Mouse (Mus musculus) E14TG2a.4 (cell line): ENCODE data around the gene Adamts16.
A peak's percentile ranks its signal among the peaks of the same experiment; 100 is the strongest.
"Not testable (repeated sequence)": the region's sequence is repeated elsewhere in the genome, so short reads cannot be mapped to it uniquely, and the experiment has no call there.

Source experiments
- H3K27me3 ChIP-seq: 2 replicates; pipeline ENCODE4 v1.6.1; 2014; ENCODE audit warnings: low read length, control low read depth; ENCODE audit not compliant: insufficient read depth
- H3K36me3 ChIP-seq: 2 replicates; pipeline ENCODE4 v1.6.1; 2014; ENCODE audit warnings: low read length, control low read depth; ENCODE audit not compliant: insufficient read depth
- H3K4me1 ChIP-seq: replicated peaks from 2 replicates; pipeline ENCODE4 v1.6.1; 2014; ENCODE audit warnings: low read depth, low read length, control low read depth
- H3K4me3 ChIP-seq: replicated peaks from 2 replicates; pipeline ENCODE4 v1.5.1; 2014; ENCODE audit warnings: mild to moderate bottlenecking, low read length
- H3K9me3 ChIP-seq: 2 replicates; pipeline ENCODE4 v1.6.1; 2014; ENCODE audit warnings: low read length, control low read depth
- CTCF ChIP-seq: conservative IDR thresholded peaks from 2 replicates; pipeline ENCODE4 v1.5.1; 2014; ENCODE audit warnings: low read length
- NANOG ChIP-seq: IDR thresholded peaks from 2 replicates; pipeline ENCODE4 v1.6.1; 2014; ENCODE audit warnings: borderline replicate concordance, low read length, mixed read lengths
- POU5F1 ChIP-seq: IDR thresholded peaks from 2 replicates; pipeline ENCODE4 v1.6.1; 2014; ENCODE audit warnings: low read length, borderline replicate concordance

The Adamts16 gene

DNA sequence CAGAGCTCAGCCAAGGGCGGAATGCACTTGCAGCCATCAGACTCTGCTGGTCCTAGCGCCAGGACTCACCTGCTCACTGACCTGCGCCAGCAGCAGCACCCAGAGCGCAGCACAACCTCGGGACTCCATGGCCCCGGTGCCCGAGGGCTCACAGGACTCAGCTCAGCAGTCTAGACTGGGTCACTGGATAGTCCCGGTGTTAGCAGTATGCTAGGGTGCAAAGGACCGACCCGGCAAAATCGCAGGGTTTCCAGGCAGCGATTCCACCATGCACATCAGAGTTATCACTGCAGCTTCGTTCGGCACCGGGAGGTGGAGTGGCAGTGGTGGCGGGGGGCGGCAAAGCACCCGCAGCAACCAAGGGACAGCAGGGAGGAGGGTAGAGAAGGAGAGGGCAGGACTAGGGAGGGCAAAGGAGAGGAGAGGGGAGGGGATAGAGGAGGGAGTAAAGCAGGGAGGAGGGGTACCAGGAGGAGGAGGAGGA, at the start of gene Adamts16:
TSS of gene Adamts16 (minus strand) at position 391 of the 484 bp plus-strand sequence.
- H3K27me3 ChIP-seq: peaks cover 31% of the 10 kb centered on the region
- H3K9me3 ChIP-seq: no peaks in the 10 kb centered on the region
- H3K4me3 ChIP-seq: peak within 1 kb of the TSS; percentile 70
- peaks cover 9% of the 10 kb centered on the region; the same call in 1 of the 2 replicates for H3K4me1 ChIP-seq
- H3K36me3 ChIP-seq: no peaks in the 10 kb centered on the region
- TF ChIP-seq CTCF (no peak), POU5F1 (no peak), NANOG (no peak)

DNA sequence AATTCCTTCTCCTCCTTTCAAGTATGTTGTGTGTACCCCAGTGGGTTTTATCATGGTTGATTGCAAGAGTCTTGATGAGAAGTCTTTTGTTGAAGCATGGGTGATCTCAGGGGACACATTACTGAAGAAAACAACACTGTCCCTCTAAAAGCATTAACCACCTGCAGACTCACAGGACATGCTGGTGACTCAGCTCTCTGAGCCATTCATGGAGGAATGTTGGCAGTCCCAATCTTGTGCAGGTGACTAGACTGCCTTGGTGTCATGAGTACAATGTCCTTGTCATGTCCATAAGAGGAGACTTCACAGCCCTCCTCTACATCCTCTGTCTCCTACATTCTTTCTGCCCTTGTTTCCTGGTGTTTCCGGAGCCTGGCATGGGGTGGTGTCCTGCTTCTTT, 45.5 kb upstream of the Adamts16 start:
- Histone ChIP-seq H3K9me3 (no peaks in the 10 kb centered on the region), H3K4me3 (no peak overlapping the region), H3K4me1 (no peaks in the 10 kb centered on the region), H3K36me3 (no peaks in the 10 kb centered on the region), H3K27me3 (no peaks in the 10 kb centered on the region; the same call in 1 of the 2 replicates)
- TF ChIP-seq POU5F1: no peak
- no peak for TF ChIP-seq CTCF
- no peak for TF ChIP-seq NANOG

DNA sequence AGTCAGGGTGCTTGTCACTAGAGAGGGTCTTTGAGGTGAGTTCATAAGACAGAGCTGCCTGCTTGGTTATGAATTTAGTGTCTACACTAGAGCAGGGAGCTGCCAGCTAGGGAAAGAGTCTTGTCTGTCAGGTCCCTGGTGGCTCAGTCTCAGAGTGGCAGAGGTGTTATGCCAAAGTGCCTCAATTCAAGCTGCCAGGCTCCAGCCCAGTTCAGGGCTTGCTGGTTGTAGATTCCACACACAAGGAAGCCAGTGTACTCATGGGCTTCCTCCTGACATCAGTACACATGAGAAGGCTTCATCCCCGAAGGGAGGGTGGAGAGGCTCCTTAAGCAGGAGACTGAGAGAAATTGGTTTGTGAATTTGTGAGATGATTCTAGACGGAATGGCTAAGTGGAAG, 43.4 kb upstream of the Adamts16 start:
- TF ChIP-seq POU5F1: no peak
- TF ChIP-seq CTCF: no peak
- TF ChIP-seq NANOG: no peak
- Histone ChIP-seq H3K36me3 (no peaks in the 10 kb centered on the region), H3K27me3 (no peaks in the 10 kb centered on the region; the same call in 1 of the 2 replicates), H3K4me1 (0 out of 2 replicates have a peak, but pooled peaks cover under 1% of the 10 kb centered on the region), H3K4me3 (no peak overlapping the region), H3K9me3 (no peaks in the 10 kb centered on the region)

DNA sequence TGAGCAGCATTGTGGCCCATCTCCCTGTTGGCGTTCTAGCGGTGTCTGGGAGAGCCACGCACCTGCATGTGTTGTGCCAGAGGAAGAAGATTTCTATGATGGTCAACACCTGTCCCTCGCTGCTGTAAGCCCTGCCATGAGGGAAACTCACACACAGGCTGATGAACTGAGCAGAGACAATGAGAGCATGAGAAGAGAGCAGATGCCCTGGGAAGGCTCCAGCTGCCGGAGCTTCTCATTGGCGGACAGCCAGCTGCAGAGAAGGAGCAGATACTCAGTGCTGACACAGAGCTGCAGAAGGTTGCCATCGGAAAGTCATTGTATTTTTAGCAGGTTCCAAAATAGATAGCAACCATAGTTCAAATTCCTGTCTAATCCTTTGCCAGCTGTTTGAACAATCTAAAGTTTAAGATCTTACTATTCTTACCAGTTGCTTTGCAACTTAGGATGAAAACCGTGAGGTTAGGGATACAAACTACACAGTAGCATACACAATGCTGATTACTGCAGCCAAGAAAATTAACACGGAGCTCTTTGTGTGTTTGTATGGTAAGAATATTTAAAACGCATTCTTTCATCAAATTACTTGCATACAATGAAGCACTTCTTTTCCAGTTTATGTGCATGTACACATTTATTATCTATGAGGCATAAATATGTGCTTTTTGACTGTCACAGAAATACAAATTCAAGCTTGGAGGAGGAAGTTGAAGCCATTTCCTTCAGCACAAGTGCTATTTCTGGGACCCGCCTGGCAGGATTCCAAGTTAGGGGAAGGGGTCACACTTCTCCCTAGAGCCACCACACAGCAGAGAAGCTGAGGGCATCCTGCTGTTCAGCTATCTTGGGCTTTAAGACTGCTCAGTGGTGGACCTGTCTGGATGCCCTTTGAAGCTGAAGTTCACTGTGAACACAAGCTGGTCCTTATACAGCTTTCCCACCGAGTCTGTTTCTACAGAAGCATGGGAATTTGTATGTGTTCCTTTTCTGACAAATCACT, 42.6 kb upstream of the Adamts16 start:
- TF ChIP-seq CTCF: no peak
- TF ChIP-seq NANOG: no peak
- TF ChIP-seq POU5F1: no peak
- Histone ChIP-seq H3K36me3 (no peaks in the 10 kb centered on the region), H3K27me3 (no peaks in the 10 kb centered on the region; the same call in 1 of the 2 replicates), H3K4me3 (no peak overlapping the region), H3K9me3 (no peaks in the 10 kb centered on the region), H3K4me1 (peaks cover 8% of the 10 kb centered on the region)

DNA sequence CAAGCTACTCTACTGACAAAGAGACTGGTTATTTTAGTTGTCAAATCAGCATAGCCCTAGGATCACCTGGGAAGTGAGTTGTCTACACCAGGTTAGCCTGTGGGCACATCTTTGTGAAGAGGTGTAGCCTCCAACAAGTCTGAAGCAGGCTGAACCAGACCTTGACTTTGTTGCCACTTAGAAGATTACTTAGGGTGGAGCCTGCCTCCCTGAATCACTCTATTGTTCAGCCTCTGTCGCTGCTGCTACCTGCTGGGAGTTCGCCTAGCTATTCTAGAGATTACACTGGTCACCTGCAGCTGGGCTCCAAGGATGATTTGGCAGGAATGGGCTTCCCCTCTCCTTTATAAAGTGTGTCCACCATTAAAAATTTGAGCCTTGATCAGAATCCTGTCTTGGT, 38.4 kb upstream of the Adamts16 start:
- H3K9me3 ChIP-seq: peaks cover 15% of the 10 kb centered on the region
- H3K4me1 ChIP-seq, H3K27me3 ChIP-seq, H3K36me3 ChIP-seq, H3K4me3 ChIP-seq: not testable (repeated sequence)

DNA sequence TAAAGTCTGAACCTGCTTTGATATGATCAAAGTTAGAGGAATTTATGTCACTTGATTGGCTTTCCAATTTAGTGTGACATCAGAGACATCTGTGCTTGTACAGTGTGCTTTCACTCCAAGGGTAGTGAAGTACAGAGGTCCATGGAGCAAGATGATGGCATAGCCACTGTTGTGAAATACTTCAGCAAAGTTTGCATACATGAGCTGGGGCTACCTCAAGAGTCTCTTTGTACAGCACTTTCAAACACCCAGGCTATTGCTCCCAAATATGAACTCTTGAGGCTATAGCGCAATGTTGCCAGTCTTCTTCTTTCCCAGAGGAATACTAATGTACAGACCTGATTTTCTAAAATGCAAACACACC, 35.9 kb upstream of the Adamts16 start:
- TF ChIP-seq NANOG: no peak
- TF ChIP-seq POU5F1: no peak
- no peak for TF ChIP-seq CTCF
- peaks cover 8% of the 10 kb centered on the region for H3K4me1 ChIP-seq
- H3K36me3 ChIP-seq: no peaks in the 10 kb centered on the region
- H3K27me3 ChIP-seq: peaks cover 11% of the 10 kb centered on the region; the same call in 1 of the 2 replicates
- no peak overlapping the region for H3K4me3 ChIP-seq
- H3K9me3 ChIP-seq: peaks cover 24% of the 10 kb centered on the region

DNA sequence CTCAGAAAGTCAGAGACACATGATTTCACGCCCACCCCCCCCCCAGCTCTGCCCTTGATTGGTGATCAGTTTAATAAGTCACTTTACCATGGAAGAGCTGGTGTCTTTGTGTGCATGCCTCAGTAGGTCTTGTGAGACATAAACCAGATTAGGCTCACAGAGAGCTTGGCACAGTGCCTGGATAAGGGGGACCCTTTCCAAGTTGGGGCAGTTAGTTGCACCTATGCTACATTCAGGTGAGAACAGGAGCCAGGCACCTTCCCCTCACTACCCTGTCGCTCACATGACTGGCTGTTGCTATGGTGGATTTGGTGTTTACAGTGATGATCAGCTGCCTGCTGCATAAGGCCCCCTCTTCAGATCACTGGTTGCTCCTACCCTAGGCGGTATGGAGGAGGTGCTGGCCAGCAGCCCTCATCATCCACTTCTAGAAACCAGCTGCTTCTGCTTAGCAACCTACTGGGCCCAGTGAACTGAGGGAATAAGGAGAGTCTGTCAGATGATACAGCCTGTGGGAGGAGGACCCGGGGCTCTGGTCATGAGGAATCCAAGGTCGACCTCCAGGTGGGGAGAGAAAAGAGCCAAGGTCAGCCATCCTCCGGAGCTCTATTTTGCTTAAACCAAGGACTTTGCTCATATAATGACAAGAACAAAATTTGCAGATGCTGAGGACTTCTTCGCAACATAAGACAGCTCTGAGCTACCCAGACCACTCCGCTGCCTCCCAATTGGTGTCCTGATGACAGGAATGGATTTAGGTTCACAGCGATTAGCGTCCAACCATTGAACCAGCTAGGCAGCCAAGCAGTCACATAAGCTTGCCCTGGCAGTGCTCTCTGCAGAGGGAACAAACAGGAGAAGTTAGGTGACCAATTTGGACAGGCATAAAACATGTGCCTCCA, 35.3 kb upstream of the Adamts16 start:
- H3K4me1 ChIP-seq: peaks cover 8% of the 10 kb centered on the region
- TF ChIP-seq NANOG (no peak), POU5F1 (no peak)
- H3K9me3 ChIP-seq: peaks cover 24% of the 10 kb centered on the region
- no peaks in the 10 kb centered on the region for H3K36me3 ChIP-seq
- no peak overlapping the region for H3K4me3 ChIP-seq
- peaks cover 11% of the 10 kb centered on the region; the same call in 1 of the 2 replicates for H3K27me3 ChIP-seq

DNA sequence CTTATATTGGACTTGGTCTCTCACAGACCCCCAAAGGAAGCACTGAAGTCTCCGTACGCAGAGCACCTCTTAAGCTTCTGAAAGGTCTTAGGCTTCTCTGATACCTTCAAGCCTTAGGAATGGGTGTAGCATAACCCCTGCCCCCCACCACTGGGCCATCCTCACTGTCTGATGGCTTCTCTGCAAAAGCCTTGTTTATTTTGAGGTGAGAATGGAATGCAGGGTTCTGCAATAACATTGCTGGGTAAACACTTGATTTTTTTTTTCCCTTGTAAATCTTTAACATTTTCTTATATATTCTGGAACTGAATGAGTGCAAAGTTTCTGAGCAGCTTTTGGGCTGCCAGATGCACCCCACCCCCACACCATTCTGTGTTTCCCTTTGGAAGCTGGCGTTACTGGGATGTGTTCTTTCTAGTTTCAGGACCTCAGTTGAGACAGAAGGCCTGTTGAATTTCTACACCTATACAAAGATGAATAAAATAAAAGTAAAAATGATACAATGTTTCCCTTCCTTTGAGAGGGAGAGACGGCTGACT, 33.9 kb upstream of the Adamts16 start:
- Histone ChIP-seq H3K4me1 (peaks cover 8% of the 10 kb centered on the region), H3K4me3 (no peak overlapping the region), H3K9me3 (peaks cover 24% of the 10 kb centered on the region), H3K36me3 (no peaks in the 10 kb centered on the region), H3K27me3 (peaks cover 11% of the 10 kb centered on the region; the same call in 1 of the 2 replicates)
- TF ChIP-seq POU5F1: no peak
- no peak for TF ChIP-seq CTCF
- TF ChIP-seq NANOG: no peak
